Mouse (Mus musculus): ENCODE measurements around the gene Kmt2d. TPM values are rescaled to one million over a fixed set of nuclear protein-coding genes. Genes with fewer than 3 reads are reported as not detected.

The Kmt2d gene
- polyA plus RNA-seq, 1 experiment, result 38.1 TPM

- no peak for TF ChIP-seq GATA1 (IDR thresholded peaks at IDR 0.05; ENCODE audit: low read length)
Observed at GRCm38 (mm10) chr15:98851229-98851818, 19.7 kb downstream of the Kmt2d start.

- TF ChIP-seq GATA1 (IDR thresholded peaks at IDR 0.05; ENCODE audit: low read length), result no peak
Observed at GRCm38 (mm10) chr15:98850668-98851067, 20.3 kb downstream of the Kmt2d start.

- TF ChIP-seq GATA1 (IDR thresholded peaks at IDR 0.05; ENCODE audit: low read length), result no peak
Observed at GRCm38 (mm10) chr15:98849956-98850600, 20.9 kb downstream of the Kmt2d start.

- TF ChIP-seq GATA1 (IDR thresholded peaks at IDR 0.05; ENCODE audit: low read length), result no peak
Observed at GRCm38 (mm10) chr15:98849165-98849564, 21.8 kb downstream of the Kmt2d start.

GRCm38 (mm10) chr15:98846140-98846539 is 24.9 kb downstream of the Kmt2d start:
- no peak for TF ChIP-seq GATA1 (IDR thresholded peaks at IDR 0.05; ENCODE audit: low read length)

GRCm38 (mm10) chr15:98845149-98845548 is 25.9 kb downstream of the Kmt2d start:
- no peak for TF ChIP-seq GATA1 (IDR thresholded peaks at IDR 0.05; ENCODE audit: low read length)

- no peak for TF ChIP-seq GATA1 (IDR thresholded peaks at IDR 0.05; ENCODE audit: low read length)
Observed at GRCm38 (mm10) chr15:98843595-98844223, 27.3 kb downstream of the Kmt2d start.

- no peak for TF ChIP-seq GATA1 (IDR thresholded peaks at IDR 0.05; ENCODE audit: low read length)
Observed at GRCm38 (mm10) chr15:98839671-98840585, 31.1 kb downstream of the Kmt2d start.

GRCm38 (mm10) chr15:98839161-98839560 is 31.8 kb downstream of the Kmt2d start:
- TF ChIP-seq GATA1 (IDR thresholded peaks at IDR 0.05; ENCODE audit: low read length), result no peak

- TF ChIP-seq GATA1 (IDR thresholded peaks at IDR 0.05; ENCODE audit: low read length), result no peak
Observed at GRCm38 (mm10) chr15:98837743-98838103, 33.3 kb downstream of the Kmt2d start.

- no peak for TF ChIP-seq GATA1 (IDR thresholded peaks at IDR 0.05; ENCODE audit: low read length)
Observed at GRCm38 (mm10) chr15:98837006-98837742, 33.8 kb downstream of the Kmt2d start.

GRCm38 (mm10) chr15:98835291-98835690 is 35.7 kb downstream of the Kmt2d start:
- no peak for TF ChIP-seq GATA1 (IDR thresholded peaks at IDR 0.05; ENCODE audit: low read length)

- no peak for TF ChIP-seq GATA1 (IDR thresholded peaks at IDR 0.05; ENCODE audit: low read length)
Observed at GRCm38 (mm10) chr15:98834059-98834458, 36.9 kb downstream of the Kmt2d start.

- TF ChIP-seq GATA1 (IDR thresholded peaks at IDR 0.05; ENCODE audit: low read length), result no peak
Observed at GRCm38 (mm10) chr15:98833281-98833680, 37.7 kb downstream of the Kmt2d start.

Measured in G1E-ER4 (cell line).